Comparison of ENCODE assay signal across 11 mouse cellular contexts in the genomic region with DNA sequence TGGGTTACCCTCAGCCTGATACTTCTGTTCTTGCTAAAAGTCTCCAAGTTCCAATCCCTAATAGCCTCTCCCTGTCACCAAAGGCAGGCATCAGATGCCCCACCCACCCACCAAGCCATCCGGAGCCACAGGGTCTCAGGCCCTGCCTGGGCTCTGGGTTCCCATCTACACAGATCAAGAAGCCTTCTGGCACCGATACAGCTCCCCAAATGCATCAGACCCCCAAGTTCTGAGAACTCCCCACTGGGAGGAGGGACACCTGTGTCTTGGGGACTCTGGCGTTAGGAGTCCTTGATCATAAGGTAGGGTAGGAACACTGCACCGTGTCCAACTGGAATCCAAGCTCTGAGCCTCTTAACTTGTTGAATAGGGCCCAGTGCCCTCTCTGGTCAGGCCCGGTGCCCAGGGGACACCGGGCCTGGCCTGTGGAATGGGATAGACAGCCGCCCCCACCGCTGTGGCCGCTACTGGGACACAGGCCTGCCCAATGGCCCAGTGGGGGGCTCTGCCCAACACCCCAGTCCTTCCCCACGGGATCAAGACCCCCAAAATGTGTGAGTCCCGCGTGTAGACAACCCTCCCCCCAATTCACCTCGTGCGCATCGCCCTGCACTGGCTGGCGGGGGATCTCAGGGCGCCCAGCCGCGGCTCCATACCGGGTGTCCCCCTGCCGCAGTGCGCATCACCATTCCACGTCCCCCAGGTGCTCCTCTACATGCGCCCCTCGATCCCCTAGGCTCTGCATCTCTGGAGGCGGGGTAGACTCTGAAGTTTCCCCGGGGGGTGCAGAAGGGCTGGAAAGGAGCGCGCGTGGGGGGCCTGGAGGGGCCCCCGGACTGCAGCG. TPM values are rescaled to one million over a fixed set of nuclear protein-coding genes. Genes with fewer than 3 reads are reported as not detected.
DNase-seq lines count a peak whose midpoint lies in the region; ATAC-seq lines count a peak whose summit lies in the region.
"Had no signal": no experiment of that assay in that cellular context is flagged by ENCODE, and none has a peak within 500 bp of the region (broad histone marks: within the 10 kb centered on the region; RNA-seq: fewer than 3 reads in every experiment).

No protein-coding gene starts in this region.

- H3K27ac ChIP-seq in heart, embryonic 15.5 days = no peak overlapping the region
- no peak overlapping the region for H3K27ac ChIP-seq in embryonic facial prominence, embryonic 11.5 days (replicated peaks; ENCODE audit: low read depth, low read length)
- H3K27ac ChIP-seq in hindbrain, embryonic 15.5 days (replicated peaks) = peak overlapping the region; percentile 17; the same call in 1 of the 2 replicates
- no peak overlapping the region for H3K27ac ChIP-seq in midbrain, embryonic 15.5 days

- no peaks in the 10 kb centered on the region for H3K9me3 ChIP-seq in heart, embryonic 15.5 days (replicated peaks)
- H3K9me3 ChIP-seq in embryonic facial prominence, embryonic 11.5 days (replicated peaks; ENCODE audit: control insufficient read depth, low read length) = no peaks in the 10 kb centered on the region
- H3K9me3 ChIP-seq in hindbrain, embryonic 15.5 days = no peaks in the 10 kb centered on the region
- H3K9me3 ChIP-seq in midbrain, embryonic 15.5 days = no peaks in the 10 kb centered on the region

- WGBS in heart, embryonic 15.5 days = 10% methylated on average over 32 of the region's 32 CpGs
- 9% methylated on average over 32 of the region's 32 CpGs for WGBS in embryonic facial prominence, embryonic 11.5 days
- 8% methylated on average over 32 of the region's 32 CpGs for WGBS in hindbrain, embryonic 15.5 days
- WGBS in midbrain, embryonic 15.5 days = 9% methylated on average over 32 of the region's 32 CpGs

- H3K4me1 ChIP-seq in heart, embryonic 15.5 days (replicated peaks) = peaks cover 28% of the 10 kb centered on the region
- H3K4me1 ChIP-seq in embryonic facial prominence, embryonic 11.5 days (ENCODE audit: control insufficient read depth, insufficient read depth, low read length) = no peaks in the 10 kb centered on the region
- peaks cover 16% of the 10 kb centered on the region for H3K4me1 ChIP-seq in hindbrain, embryonic 15.5 days (replicated peaks)
- H3K4me1 ChIP-seq in midbrain, embryonic 15.5 days = peaks cover 11% of the 10 kb centered on the region

- peaks cover 50% of the 10 kb centered on the region for H3K27me3 ChIP-seq in heart, embryonic 15.5 days
- H3K27me3 ChIP-seq in embryonic facial prominence, embryonic 11.5 days (ENCODE audit: control insufficient read depth, insufficient read depth, low read length) = peaks cover 30% of the 10 kb centered on the region
- H3K27me3 ChIP-seq in hindbrain, embryonic 15.5 days = peaks cover 22% of the 10 kb centered on the region
- peaks cover 29% of the 10 kb centered on the region for H3K27me3 ChIP-seq in midbrain, embryonic 15.5 days (replicated peaks)

- H3K4me3 ChIP-seq in heart, embryonic 15.5 days = peak overlapping the region; percentile 50
- peak overlapping the region; percentile 37 for H3K4me3 ChIP-seq in embryonic facial prominence, embryonic 11.5 days (ENCODE audit: low read depth, low read length)
- H3K4me3 ChIP-seq in hindbrain, embryonic 15.5 days = peak overlapping the region; percentile 66
- H3K4me3 ChIP-seq in midbrain, embryonic 15.5 days = peak overlapping the region; percentile 46

- peak overlapping the region; percentile 85 for H3K4me2 ChIP-seq in heart, embryonic 15.5 days
- peak overlapping the region; percentile 86 for H3K4me2 ChIP-seq in embryonic facial prominence, embryonic 11.5 days (ENCODE audit: low read depth, low read length)
- peak overlapping the region; percentile 85 for H3K4me2 ChIP-seq in hindbrain, embryonic 15.5 days
- H3K4me2 ChIP-seq in midbrain, embryonic 15.5 days = peak overlapping the region; percentile 66

- no peaks in the 10 kb centered on the region for H3K36me3 ChIP-seq in heart, embryonic 15.5 days
- H3K36me3 ChIP-seq in embryonic facial prominence, embryonic 11.5 days (replicated peaks; ENCODE audit: control insufficient read depth, insufficient read depth, low read depth, low read length) = no peaks in the 10 kb centered on the region
- H3K36me3 ChIP-seq in hindbrain, embryonic 15.5 days = no peaks in the 10 kb centered on the region
- no peaks in the 10 kb centered on the region for H3K36me3 ChIP-seq in midbrain, embryonic 15.5 days (replicated peaks)

- H3K9ac ChIP-seq in heart, embryonic 15.5 days = peak overlapping the region; percentile 41; the same call in 1 of the 2 replicates
- peak overlapping the region; percentile 53 for H3K9ac ChIP-seq in embryonic facial prominence, embryonic 11.5 days (replicated peaks; ENCODE audit: low read length)
- H3K9ac ChIP-seq in hindbrain, embryonic 15.5 days = peak overlapping the region; percentile 74
- peak overlapping the region; percentile 59 for H3K9ac ChIP-seq in midbrain, embryonic 15.5 days

- ATAC-seq in heart, embryonic 15.5 days (replicated peaks; ENCODE audit: insufficient number of reproducible peaks, insufficient read depth, low FRiP score, low read depth) = no peak
- no peak for ATAC-seq in embryonic facial prominence, embryonic 11.5 days (replicated peaks; ENCODE audit: insufficient number of reproducible peaks, low FRiP score, low TSS enrichment, low read depth)
- peak; percentile 36 for ATAC-seq in hindbrain, embryonic 15.5 days (ENCODE audit: low FRiP score, low read depth)
- ATAC-seq in midbrain, embryonic 15.5 days (replicated peaks) = peak; percentile 41

- DNase-seq in heart, adult 18-20 months = no peak
- no peak for DNase-seq in embryonic facial prominence, embryonic 11.5 days (ENCODE audit: low spot score)
- no peak for DNase-seq in right cerebral cortex, postnatal 14 days
- DNase-seq in kidney, postnatal 14 days = no peak
- no peak for DNase-seq in kidney, postnatal 25 days
- DNase-seq: thymus, adult 2 months had no signal

RNA-seq across cellular contexts. Expression of gene Lingo3, which starts 0.5 kb away (rescaled TPM):
- 0.29 and 0.43 TPM in 2 replicates for polyA plus RNA-seq in heart, embryonic 15.5 days (2015; fragmentation: Nextera tagmentation; extraction: Ambion mirVana)
- total RNA-seq in heart, adult 18-20 months (2021) = 10 to 100 TPM; 13.5 to 16.6 TPM
- polyA plus RNA-seq in embryonic facial prominence, embryonic 11.5 days (2014; fragmentation: Nextera tagmentation; extraction: Ambion mirVana) = 0.49 and 0.67 TPM in 2 replicates
- polyA plus RNA-seq in hindbrain, embryonic 15.5 days (2015; fragmentation: Nextera tagmentation; extraction: Ambion mirVana) = 15.8 and 18.5 TPM in 2 replicates
- polyA plus RNA-seq in midbrain, embryonic 15.5 days (2015; fragmentation: Nextera tagmentation; extraction: Ambion mirVana) = 10.4 and 11.7 TPM in 2 replicates
- total RNA-seq: MEL had no signal

RNA-seq across cellular contexts. Expression of gene Lsm7, which starts 11.7 kb away (rescaled TPM):
- polyA plus RNA-seq in heart, embryonic 15.5 days (2015; fragmentation: Nextera tagmentation; extraction: Ambion mirVana) = 153 and 154 TPM in 2 replicates
- total RNA-seq in heart, adult 18-20 months (2021) = 10 to 100 TPM; 23.5 to 27.8 TPM
- polyA plus RNA-seq in embryonic facial prominence, embryonic 11.5 days (2014; fragmentation: Nextera tagmentation; extraction: Ambion mirVana) = 282 and 329 TPM in 2 replicates
- 210 and 228 TPM in 2 replicates for polyA plus RNA-seq in hindbrain, embryonic 15.5 days (2015; fragmentation: Nextera tagmentation; extraction: Ambion mirVana)
- 214 and 222 TPM in 2 replicates for polyA plus RNA-seq in midbrain, embryonic 15.5 days (2015; fragmentation: Nextera tagmentation; extraction: Ambion mirVana)

RNA-seq across cellular contexts. Expression of gene Sppl2b, which starts 11.8 kb away (rescaled TPM):
- 23.1 and 32.5 TPM in 2 replicates for polyA plus RNA-seq in heart, embryonic 15.5 days (2015; fragmentation: Nextera tagmentation; extraction: Ambion mirVana)
- total RNA-seq in heart, adult 18-20 months (2021) = 10 to 100 TPM; 11.9 to 15.9 TPM
- polyA plus RNA-seq in embryonic facial prominence, embryonic 11.5 days (2014; fragmentation: Nextera tagmentation; extraction: Ambion mirVana) = 17.1 and 19.7 TPM in 2 replicates
- 76.8 and 87.4 TPM in 2 replicates for polyA plus RNA-seq in hindbrain, embryonic 15.5 days (2015; fragmentation: Nextera tagmentation; extraction: Ambion mirVana)
- polyA plus RNA-seq in midbrain, embryonic 15.5 days (2015; fragmentation: Nextera tagmentation; extraction: Ambion mirVana) = 85.5 and 89.5 TPM in 2 replicates

RNA-seq across cellular contexts. Expression of gene Oaz1, which starts 16.9 kb away (rescaled TPM):
- polyA plus RNA-seq in heart, embryonic 15.5 days (2015; fragmentation: Nextera tagmentation; extraction: Ambion mirVana) = 1,772 and 2,077 TPM in 2 replicates
- 100 to 1,000 TPM; 897 to 934 TPM for total RNA-seq in heart, adult 18-20 months (2021)
- 1,818 and 1,942 TPM in 2 replicates for polyA plus RNA-seq in embryonic facial prominence, embryonic 11.5 days (2014; fragmentation: Nextera tagmentation; extraction: Ambion mirVana)
- polyA plus RNA-seq in hindbrain, embryonic 15.5 days (2015; fragmentation: Nextera tagmentation; extraction: Ambion mirVana) = 1,303 and 1,311 TPM in 2 replicates
- 1,243 and 1,388 TPM in 2 replicates for polyA plus RNA-seq in midbrain, embryonic 15.5 days (2015; fragmentation: Nextera tagmentation; extraction: Ambion mirVana)

RNA-seq across cellular contexts. Expression of gene Tmprss9, which starts 28.3 kb away (rescaled TPM):
- polyA plus RNA-seq in heart, embryonic 15.5 days (2015; fragmentation: Nextera tagmentation; extraction: Ambion mirVana) = 0.04 TPM in 1 of 2 replicates, not detected in the other
- not detected for total RNA-seq in heart, adult 18-20 months (2021)
- polyA plus RNA-seq in embryonic facial prominence, embryonic 11.5 days (2014; fragmentation: Nextera tagmentation; extraction: Ambion mirVana) = 0.06 TPM in 2 replicates
- 0.22 and 0.33 TPM in 2 replicates for polyA plus RNA-seq in hindbrain, embryonic 15.5 days (2015; fragmentation: Nextera tagmentation; extraction: Ambion mirVana)
- polyA plus RNA-seq in midbrain, embryonic 15.5 days (2015; fragmentation: Nextera tagmentation; extraction: Ambion mirVana) = 0.23 and 0.41 TPM in 2 replicates
- total RNA-seq: hematopoietic stem cell, adult 5-6 weeks had no signal

Comparison
In these comparisons a context has a peak if more than half of its experiments do, and no peak if none do; other contexts are left out.
1. ATAC-seq: peak in hindbrain, embryonic 15.5 days (single experiment) and midbrain, embryonic 15.5 days (single experiment); none in heart, embryonic 15.5 days (single experiment) and embryonic facial prominence, embryonic 11.5 days (single experiment).
2. Peak in every context shown above with its lines, with median percentiles within 50 percentile points of each other: H3K4me2 ChIP-seq, H3K4me3 ChIP-seq and H3K9ac ChIP-seq.